Mouse (Mus musculus): ENCODE results near the gene Vav3. TPM values are rescaled to one million over a fixed set of nuclear protein-coding genes. Genes with fewer than 3 reads are reported as not detected.

Gene Vav3
- total RNA-seq, 2 experiments from 2014 or later, result 6.2 to 8.4 TPM

DNA sequence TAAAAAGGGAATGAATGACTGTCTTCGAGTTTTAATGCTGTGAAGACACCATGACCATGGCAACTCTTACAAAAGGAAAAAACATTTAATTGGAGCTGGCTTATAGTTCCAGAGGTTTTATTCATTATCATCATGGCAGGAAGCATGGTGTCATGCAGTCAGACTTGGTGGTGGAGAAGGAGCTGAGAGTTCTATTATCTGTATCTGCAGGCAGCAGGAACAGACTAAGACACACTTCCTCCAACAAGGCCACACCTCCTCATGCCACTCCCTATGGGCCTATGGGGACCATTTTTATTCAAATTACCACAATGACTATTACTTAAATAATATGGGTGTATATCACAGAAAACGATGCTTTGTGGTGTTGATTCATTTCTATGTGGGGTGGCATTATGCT is 307.8 kb downstream of the Vav3 start:
- no peak for DNase-seq
- intact Hi-C loops (cut with DNase I), result no loop called here

DNA sequence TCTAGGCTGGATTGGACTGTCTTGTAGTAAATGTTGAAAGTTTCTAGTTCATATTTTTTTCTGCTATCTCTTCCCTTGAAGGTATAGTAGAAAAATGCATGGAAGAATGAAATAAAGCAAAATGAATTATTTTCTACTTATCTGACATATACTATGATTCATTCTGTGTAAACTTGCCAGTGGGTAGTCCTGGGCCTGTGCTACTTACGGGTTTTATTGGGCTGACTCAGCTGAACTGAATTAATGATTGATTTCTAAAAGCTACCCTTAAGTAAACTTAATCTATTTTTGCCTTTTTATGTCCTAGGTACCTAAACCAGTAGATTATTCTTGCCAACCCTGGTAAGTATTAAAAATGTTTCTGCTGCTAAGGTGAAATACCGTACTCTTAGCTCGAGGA is 311.0 kb downstream of the Vav3 start:
- intact Hi-C loops (cut with DNase I), result no loop called here
- DNase-seq, result no peak

DNA sequence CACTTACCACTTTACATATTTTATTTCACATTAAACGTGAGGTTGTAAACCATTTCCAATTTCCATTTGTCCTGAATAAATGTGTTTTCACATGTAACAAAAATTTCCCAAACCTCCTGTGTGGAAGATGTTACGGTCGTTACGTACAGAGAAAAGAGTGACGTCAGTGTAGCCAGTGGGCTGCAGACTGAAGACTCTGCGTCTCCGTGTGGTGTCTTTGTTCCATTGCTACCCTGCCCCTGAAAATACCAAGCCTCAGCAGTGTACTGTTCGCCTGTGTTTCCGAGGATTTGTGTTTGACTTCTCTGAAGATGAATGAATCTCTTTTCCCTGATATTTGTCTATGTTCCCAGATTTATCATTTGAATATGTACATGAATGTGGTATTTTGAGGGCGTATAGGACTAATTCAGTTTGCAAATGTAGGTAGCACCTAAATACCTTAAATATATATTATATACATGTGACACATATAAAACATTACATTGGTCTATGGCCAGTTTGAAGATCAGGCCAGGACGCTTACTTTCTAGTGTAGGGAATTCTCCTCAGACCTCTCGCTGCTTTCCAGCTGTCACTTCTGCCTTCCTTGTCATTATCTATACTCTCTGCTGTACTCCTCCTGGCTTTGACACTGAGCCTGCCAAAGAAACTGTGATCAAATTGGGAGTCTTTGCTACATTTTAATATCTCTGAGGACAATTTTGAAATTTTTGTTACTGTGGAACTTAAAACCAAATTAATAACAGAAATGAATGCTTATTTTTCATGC is 312.6 kb downstream of the Vav3 start:
- DNase-seq, result peak; percentile 25
- intact Hi-C loops (cut with DNase I), result no loop called here

DNA sequence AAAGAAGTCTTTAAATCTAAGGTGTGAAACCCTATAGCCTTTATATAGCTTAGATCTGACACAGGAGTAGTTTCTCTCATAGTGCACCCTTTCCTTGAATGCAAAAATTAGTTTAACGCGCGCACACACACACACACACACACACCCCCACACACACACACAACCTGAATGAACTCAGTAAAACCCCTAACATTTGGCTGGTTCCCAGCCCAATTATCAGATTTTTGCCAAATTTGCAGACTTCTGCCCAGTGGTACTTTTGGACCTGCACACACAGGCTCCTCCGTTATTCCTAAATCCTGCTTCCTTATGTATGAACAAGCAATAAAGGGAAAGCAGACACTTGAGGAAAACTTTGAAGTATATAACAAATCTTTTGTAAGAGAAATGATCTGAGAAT is 313.9 kb downstream of the Vav3 start:
- intact Hi-C loops (cut with DNase I), result no loop called here
- peak; percentile 36 for DNase-seq

GRCm38 (mm10) chr3:109671716-109672115 is 331.3 kb downstream of the Vav3 start:
- intact Hi-C loops (cut with DNase I), result no loop called here
- no peak for DNase-seq

GRCm38 (mm10) chr3:109672925-109673324 is 332.5 kb downstream of the Vav3 start:
- intact Hi-C loops (cut with DNase I), result no loop called here
- no peak for DNase-seq

DNA sequence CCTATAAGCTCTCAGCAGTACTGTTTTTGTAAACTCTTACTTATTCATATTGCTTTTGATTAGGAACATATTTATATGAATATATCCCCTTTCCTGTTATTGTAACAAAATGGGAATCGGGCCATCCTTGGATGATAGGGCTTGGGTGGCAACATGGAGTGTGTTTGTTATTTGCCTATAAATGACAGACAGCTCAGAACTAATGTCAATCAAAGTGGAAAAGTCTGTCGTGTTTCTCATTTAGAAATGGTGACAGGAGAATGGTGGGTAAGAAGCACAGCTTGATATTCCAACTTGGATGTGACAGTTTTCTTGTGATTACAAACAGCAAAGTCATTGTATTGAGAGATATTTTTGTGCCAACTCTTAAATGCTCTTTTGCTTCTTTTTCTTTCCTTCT is 339.8 kb downstream of the Vav3 start:
- intact Hi-C loops (cut with DNase I), result no loop called here
- no peak for DNase-seq

GRCm38 (mm10) chr3:109681863-109682262 is 341.4 kb downstream of the Vav3 start:
- no peak for DNase-seq
- intact Hi-C loops (cut with DNase I), result no loop called here

DNA sequence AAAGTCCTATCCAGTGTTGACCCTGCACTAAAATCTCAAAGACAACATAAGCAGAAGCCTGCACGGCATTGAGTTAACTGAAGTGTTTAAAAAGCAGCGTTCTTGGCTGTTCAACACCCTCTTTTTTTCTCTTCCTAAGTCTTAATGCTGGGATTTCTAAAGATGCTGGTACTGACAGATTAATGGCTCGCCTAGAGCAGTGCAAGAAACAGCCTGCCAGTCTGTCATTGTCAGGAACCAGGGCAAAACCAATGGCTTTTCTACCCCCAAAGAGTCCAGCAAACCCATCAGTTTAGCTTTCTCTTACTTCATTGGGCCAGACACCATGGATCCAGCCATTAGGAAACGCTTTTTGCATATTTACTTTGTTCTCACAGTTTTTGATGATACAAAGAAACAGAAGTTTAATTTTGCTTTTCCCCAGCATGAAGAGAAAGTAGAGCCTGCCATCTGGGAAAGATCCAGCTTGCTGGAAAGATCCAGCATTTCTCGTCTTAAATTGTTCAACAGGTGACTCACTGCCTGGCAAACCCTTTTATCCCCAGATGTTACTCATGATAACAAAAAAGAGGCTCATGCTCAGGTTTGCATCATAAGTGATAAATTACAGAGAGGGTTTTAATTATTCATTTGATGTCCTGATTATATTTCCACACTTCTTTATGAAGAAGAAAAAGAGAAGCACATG is 343.3 kb downstream of the Vav3 start:
- intact Hi-C loops (cut with DNase I), result no loop called here
- DNase-seq, result no peak

DNA sequence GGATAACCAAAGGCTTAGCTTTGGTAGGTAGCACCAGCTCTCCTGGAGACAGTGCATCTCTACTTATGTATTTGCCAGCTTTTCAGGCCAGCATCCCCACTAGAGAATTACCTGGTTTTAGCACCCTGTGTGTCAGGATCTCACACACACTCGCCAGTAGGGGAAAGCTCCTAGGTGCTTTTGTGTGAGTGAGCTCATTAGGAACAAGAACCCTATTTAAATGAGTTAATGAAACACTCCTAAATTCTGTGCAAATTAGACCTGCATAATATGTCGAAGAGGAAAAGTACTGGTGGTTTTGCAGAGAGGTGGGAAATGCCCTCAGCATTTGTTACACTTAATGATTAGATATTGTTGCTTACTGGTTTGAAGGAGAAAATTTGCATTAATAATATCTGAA is 350.1 kb downstream of the Vav3 start:
- DNase-seq, result no peak
- intact Hi-C loops (cut with DNase I), result no loop called here

- intact Hi-C loops (cut with DNase I), result no loop called here
- DNase-seq, result no peak
Measured at GRCm38 (mm10) chr3:109692613-109693012, 352.2 kb downstream of the Vav3 start.

- intact Hi-C loops (cut with DNase I), result no loop called here
- DNase-seq, result no peak
Measured at GRCm38 (mm10) chr3:109701301-109701700, 360.8 kb downstream of the Vav3 start.

DNA sequence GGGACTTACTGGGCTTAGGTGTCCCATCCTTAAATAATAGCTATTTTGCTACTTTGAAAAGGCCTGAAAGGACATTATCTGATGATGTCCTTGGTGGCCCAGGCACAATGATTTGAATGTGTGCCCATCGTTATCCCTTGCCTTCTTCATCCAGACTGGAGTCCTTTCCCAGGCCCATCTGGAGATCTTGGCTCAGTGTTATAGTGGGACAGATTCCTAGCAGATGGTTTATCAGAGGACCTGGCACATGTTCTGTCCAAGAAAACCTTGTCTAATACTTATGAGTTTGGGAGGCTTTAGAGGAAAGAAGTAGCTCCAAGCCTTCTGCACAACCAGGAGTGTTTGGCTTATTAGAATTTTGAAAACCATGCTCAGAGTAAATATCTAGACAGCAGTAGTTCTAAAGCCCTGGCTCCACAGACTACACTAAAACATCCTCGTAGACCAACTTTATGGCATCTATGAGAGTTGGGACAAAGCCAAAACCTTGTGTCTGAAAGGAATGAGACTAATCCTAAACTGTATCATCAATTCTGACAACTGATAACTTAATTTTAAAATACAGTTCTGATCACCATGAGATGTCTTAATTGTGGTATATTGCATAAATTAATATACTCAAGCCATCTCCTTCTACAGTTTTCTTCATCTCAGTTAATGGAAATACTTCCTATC is 367.5 kb downstream of the Vav3 start:
- peak; percentile 77 for DNase-seq
- intact Hi-C loops (cut with DNase I), result no loop called here

- intact Hi-C loops (cut with DNase I), result no loop called here
- no peak for DNase-seq
Measured at GRCm38 (mm10) chr3:109711751-109712150, 371.3 kb downstream of the Vav3 start.

- intact Hi-C loops (cut with DNase I), result no loop called here
- no peak for DNase-seq
Measured at GRCm38 (mm10) chr3:109714476-109714875, 374.0 kb downstream of the Vav3 start.

DNA sequence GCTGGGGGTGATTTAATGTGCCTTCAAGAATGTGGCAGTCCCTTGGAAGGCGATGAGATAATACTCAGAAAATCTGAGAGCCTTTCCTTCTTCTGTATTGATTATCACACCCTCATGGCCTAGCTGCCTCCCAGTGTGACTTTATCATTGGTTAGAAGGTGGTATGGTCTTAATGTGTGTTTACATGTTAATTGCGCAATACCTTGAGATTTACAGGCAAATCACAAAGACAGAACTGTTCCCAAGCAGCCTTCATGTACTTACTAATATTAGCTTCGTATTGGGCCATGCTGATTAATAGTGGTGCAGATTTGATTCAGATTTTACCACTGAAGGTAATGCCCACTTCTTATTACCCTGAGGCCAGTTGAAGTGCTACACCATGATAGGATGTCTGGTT is 381.3 kb downstream of the Vav3 start:
- intact Hi-C loops (cut with DNase I), result no loop called here
- DNase-seq, result no peak

DNA sequence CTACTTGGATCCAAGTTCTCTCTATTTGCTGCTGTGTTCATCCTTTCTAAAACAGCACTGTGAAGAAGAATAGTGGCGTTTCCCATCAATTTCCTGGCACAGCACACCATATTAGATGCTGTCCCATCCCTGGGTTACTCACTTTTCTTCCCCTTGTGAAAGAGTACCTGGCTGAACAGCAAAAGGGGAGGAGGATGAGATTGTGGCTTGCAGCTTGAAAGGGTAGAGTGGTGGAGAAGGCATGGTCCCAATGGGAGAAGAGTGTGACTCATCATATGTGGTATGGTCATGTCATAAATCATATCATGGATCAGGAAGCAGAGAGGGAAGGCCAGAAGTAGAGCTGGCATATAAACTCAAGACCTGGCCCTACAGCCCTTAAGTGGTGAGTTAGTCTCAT is 386.3 kb downstream of the Vav3 start:
- intact Hi-C loops (cut with DNase I), result no loop called here

DNA sequence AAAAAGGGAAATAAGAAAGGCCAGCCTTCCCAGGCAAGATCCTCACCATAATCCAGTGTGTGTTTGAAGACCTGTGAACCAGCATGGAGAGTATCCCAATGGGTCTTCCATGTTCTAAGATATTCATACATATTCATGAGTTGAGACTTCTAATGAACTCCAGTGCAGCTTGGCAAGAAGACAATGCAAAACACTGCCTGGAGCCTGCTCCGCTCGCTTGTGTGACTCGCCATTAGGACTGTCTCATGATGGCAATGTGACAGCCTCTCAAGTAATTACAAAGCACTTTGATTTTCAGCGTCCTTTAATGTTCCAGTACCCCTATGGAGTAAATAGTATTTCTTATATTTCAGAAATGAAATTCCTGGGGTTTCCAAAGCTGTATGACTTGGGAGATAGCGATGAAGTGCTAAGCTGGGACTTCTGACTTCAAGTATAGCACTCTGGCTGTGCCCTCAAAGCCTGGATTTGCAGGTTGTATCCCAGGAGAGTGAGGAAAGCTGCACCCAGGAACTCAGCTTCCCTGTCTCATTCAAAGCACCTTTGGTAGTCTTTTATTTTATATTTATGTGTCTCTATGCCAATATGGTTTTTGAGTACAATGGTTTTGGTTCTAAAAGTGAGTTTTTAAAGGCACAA is 391.3 kb downstream of the Vav3 start:
- intact Hi-C loops (cut with DNase I), result no loop called here
- DNase-seq, result peak; percentile 68

More for the DNA sequence above, 386.3 kb downstream of the Vav3 start:
- DNase-seq, result no peak

GRCm38 (mm10) chr3:109732327-109733182 is 392.1 kb downstream of the Vav3 start:
- intact Hi-C loops (cut with DNase I), result no loop called here
- peak; percentile 50 for DNase-seq
